Mouse (Mus musculus) forebrain, embryonic 14.5 days (tissue): ENCODE data around the gene 1700088E04Rik. TPM values are rescaled to one million over a fixed set of nuclear protein-coding genes. Genes with fewer than 3 reads are reported as not detected.

Experiments used
- ATAC-seq: fragments of 200-750 bp; cut with Nextera tagmentation; 2 replicates; pipeline ENCODE4 v1.8.0; 2017; ENCODE audit warnings: mild to moderate bottlenecking, moderate library complexity
- DNase-seq: peaks from one replicate; pipeline ENCODE4 v3.0.0-alpha.2; 2015; ENCODE audit warnings: low spot score
- H3K27ac ChIP-seq: fragments of 300-500 bp; sonication (generic); 2 replicates; pipeline ENCODE4 v1.5.1; 2014; ENCODE audit warnings: low read depth, mild to moderate bottlenecking, control low read depth, low read length, moderate library complexity
- H3K27me3 ChIP-seq: fragments of 300-500 bp; sonication (generic); replicated peaks from 2 replicates; pipeline ENCODE4 v1.6.1; 2014; ENCODE audit warnings: low read length, control low read depth, mixed read lengths; ENCODE audit not compliant: control insufficient read depth, insufficient read depth
- H3K36me3 ChIP-seq: fragments of 300-500 bp; sonication (generic); 2 replicates; pipeline ENCODE4 v1.6.1; 2014; ENCODE audit warnings: low read length, control low read depth; ENCODE audit not compliant: control insufficient read depth, insufficient read depth
- H3K4me1 ChIP-seq: fragments of 300-500 bp; sonication (generic); 2 replicates; pipeline ENCODE4 v1.6.1; 2014; ENCODE audit warnings: antibody characterized with exemption, low read length, control low read depth; ENCODE audit not compliant: control insufficient read depth, insufficient read depth
- H3K4me2 ChIP-seq: fragments of 300-500 bp; sonication (generic); 2 replicates; pipeline ENCODE4 v1.6.1; 2014; ENCODE audit warnings: mild to moderate bottlenecking, control low read depth, low read length
- H3K4me3 ChIP-seq: fragments of 300-500 bp; sonication (generic); 2 replicates; pipeline ENCODE4 v1.5.1; 2014; ENCODE audit warnings: low read depth, low read length, control low read depth
- H3K9ac ChIP-seq: fragments of 300-500 bp; sonication (generic); 2 replicates; pipeline ENCODE4 v1.6.1; 2014; ENCODE audit warnings: mild to moderate bottlenecking, low read length, control low read depth, moderate library complexity
- H3K9me3 ChIP-seq: fragments of 300-500 bp; sonication (generic); replicated peaks from 2 replicates; pipeline ENCODE4 v1.6.1; 2016; ENCODE audit warnings: low read length, control low read depth, mixed read lengths; ENCODE audit not compliant: control insufficient read depth
- WGBS: fragments of 180-500 bp; shearing (Covaris S2); extraction: QIAGEN DNeasy Blood & Tissue Kit; methylation state at CpG from one replicate; pipeline ENCODE4 v1.1.7; 2014; 5-methylcytosine and 5-hydroxymethylcytosine counted together
- polyA plus RNA-seq: library from polyadenylated mRNA; unstranded; fragments of >200 nt; fragmentation: Nextera tagmentation; extraction: Ambion mirVana; gene quantifications from 2 replicates; pipeline ENCODE4 v1.2.1, GENCODE M21; 2014

1700088E04Rik gene
- polyA plus RNA-seq, 1 experiment from 2014 or later: 17.1 TPM

DNA sequence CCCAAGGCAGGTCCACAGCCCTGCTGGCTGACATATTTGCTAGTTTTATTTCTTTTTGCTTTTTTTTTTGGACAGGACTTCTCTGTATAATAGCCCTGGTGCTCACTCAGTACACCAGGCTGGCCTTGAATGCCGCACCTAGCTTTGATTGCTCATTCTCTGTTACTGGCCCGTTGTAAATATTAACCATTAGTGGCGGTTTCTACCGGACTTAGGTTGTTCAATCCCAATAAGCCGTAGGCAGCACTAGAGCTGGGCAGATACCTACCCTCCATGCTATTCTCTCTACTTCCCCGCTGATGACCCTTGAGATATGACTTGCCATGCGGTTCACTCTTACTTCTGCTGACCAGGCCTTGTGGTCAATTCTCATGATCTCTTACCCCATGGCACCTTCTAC is 61.5 kb downstream of the 1700088E04Rik start:
- no peaks in the 10 kb centered on the region for H3K27me3 ChIP-seq

More for the DNA sequence above, 61.5 kb downstream of the 1700088E04Rik start:
- WGBS: 96% methylated on average over 7 of the region's 7 CpGs
- no peak overlapping the region for H3K9ac ChIP-seq
- ATAC-seq (no peak), DNase-seq (no peak)
- H3K36me3 ChIP-seq: peaks cover 82% of the 10 kb centered on the region
- H3K4me1 ChIP-seq: peaks cover 7% of the 10 kb centered on the region
- H3K4me3 ChIP-seq: no peak overlapping the region
- H3K9me3 ChIP-seq: no peaks in the 10 kb centered on the region
- H3K27ac ChIP-seq: no peak overlapping the region
- no peak overlapping the region for H3K4me2 ChIP-seq

Other genes with a start within 250 kb of the 1700088E04Rik start
- not detected in 2 replicates for gene Gm49510, start 241.6 kb downstream of the 1700088E04Rik start, polyA plus RNA-seq
- gene Sh3bp1, start 241.5 kb downstream of the 1700088E04Rik start, polyA plus RNA-seq: 4.2 and 5.8 TPM in 2 replicates
- 101 and 109 TPM in 2 replicates for gene Pdxp, start 227.3 kb downstream of the 1700088E04Rik start, polyA plus RNA-seq
- 89.0 and 98.0 TPM in 2 replicates for gene Lgals1, start 214.5 kb downstream of the 1700088E04Rik start, polyA plus RNA-seq
- 63.4 and 73.8 TPM in 2 replicates for gene Nol12, start 206.3 kb downstream of the 1700088E04Rik start, polyA plus RNA-seq
- gene Triobp, start 193.5 kb downstream of the 1700088E04Rik start, polyA plus RNA-seq: 29.3 and 38.7 TPM in 2 replicates
- gene H1f0, start 112.8 kb downstream of the 1700088E04Rik start, polyA plus RNA-seq: 155 and 238 TPM in 2 replicates
- not detected in 2 replicates for gene Galr3, start 99.4 kb downstream of the 1700088E04Rik start, polyA plus RNA-seq
- gene Ankrd54, start 78.4 kb downstream of the 1700088E04Rik start, polyA plus RNA-seq: 51.3 and 53.3 TPM in 2 replicates
- gene Eif3l, start 66.1 kb downstream of the 1700088E04Rik start, polyA plus RNA-seq: 191 and 209 TPM in 2 replicates
- gene Micall1, start 32.4 kb downstream of the 1700088E04Rik start, polyA plus RNA-seq: 5.7 and 6.3 TPM in 2 replicates
- gene Polr2f, start 244 bp downstream of the 1700088E04Rik start, polyA plus RNA-seq: 319 and 356 TPM in 2 replicates
- gene Sox10, start 24.0 kb upstream of the 1700088E04Rik start, polyA plus RNA-seq: 0.89 and 1.9 TPM in 2 replicates
- 36.9 and 45.3 TPM in 2 replicates for gene Pick1, start 87.9 kb upstream of the 1700088E04Rik start, polyA plus RNA-seq
- 0.69 and 0.98 TPM in 2 replicates for gene Gm49486, start 88.1 kb upstream of the 1700088E04Rik start, polyA plus RNA-seq
- 0.60 and 0.83 TPM in 2 replicates for gene Slc16a8, start 113.5 kb upstream of the 1700088E04Rik start, polyA plus RNA-seq
- 1.4 and 2.6 TPM in 2 replicates for gene Baiap2l2, start 144.3 kb upstream of the 1700088E04Rik start, polyA plus RNA-seq
- 14.0 and 18.9 TPM in 2 replicates for gene Pla2g6, start 187.1 kb upstream of the 1700088E04Rik start, polyA plus RNA-seq
- 0.72 and 1.6 TPM in 2 replicates for gene Maff, start 205.4 kb upstream of the 1700088E04Rik start, polyA plus RNA-seq